Mouse (Mus musculus): ENCODE results near the gene Hdac9. TPM values are rescaled to one million over a fixed set of nuclear protein-coding genes. Genes with fewer than 3 reads are reported as not detected.

Hdac9 gene
- polyA plus RNA-seq, 1 experiment from 2014 or later, result 1.6 TPM

DNA sequence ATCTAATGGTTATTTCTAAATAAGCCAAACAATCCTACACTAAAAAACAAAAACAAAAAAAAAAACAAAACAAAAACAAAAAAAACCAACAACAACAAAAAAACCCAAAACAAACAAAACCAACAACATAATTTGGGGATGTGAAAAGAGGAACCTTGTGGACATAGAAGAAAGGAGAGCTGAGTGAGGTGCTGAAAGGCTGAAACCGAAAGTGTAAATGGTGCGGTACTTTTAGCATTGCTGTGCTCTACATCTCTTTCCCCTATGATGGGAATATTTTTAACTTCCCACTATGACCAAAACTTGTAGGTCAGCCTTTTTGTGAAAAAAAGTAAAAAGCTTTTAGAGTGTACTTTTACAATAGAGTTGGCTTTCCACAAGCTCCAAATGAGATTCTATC is 774.2 kb downstream of the Hdac9 start:
- Histone ChIP-seq H3K36me3 (ENCODE audit: control insufficient read depth, insufficient read depth) (no peaks in the 10 kb centered on the region), H3K27ac (ENCODE audit: low read length) (no peak overlapping the region), H3K9ac (ENCODE audit: low read depth, low read length) (no peak overlapping the region), H3K9me3 (replicated peaks; ENCODE audit: control insufficient read depth, low read length) (no peaks in the 10 kb centered on the region), H3K4me1 (ENCODE audit: control insufficient read depth, low read depth, low read length) (no peaks in the 10 kb centered on the region), H3K4me3 (ENCODE audit: low read depth, low read length) (no peak overlapping the region), H3K4me2 (ENCODE audit: low read depth, low read length) (no peak overlapping the region), H3K27me3 (ENCODE audit: control insufficient read depth, insufficient read depth, low read depth, low read length) (no peaks in the 10 kb centered on the region)
- WGBS (ENCODE audit: insufficient replicate concordance), result 60% methylated on average over 2 of the region's 2 CpGs
- ATAC-seq (ENCODE audit: low read depth), result no peak

DNA sequence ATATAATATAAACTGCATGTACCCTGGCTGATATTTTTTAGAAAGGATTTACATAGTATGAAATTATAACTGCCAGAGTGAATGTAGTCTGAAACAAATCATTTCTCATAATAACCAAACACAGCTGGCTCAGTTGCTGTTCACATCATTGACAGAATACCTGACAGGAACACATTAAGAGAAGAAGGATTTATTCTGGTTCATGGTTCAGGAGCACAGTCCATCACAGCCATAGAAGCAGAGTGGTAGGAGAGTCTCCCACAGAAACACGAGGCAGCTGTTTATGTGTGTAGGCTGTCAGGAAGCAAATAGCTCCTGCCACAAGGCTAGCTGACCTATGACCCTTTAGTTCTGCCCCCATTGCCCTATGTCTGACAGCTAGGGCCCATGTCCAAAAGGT is 803.6 kb downstream of the Hdac9 start:
- no peak overlapping the region for H3K4me3 ChIP-seq (ENCODE audit: low read depth, low read length)
- H3K4me2 ChIP-seq (ENCODE audit: low read depth, low read length), result no peak overlapping the region
- H3K27ac ChIP-seq (ENCODE audit: low read length), result no peak overlapping the region
- H3K27me3 ChIP-seq (ENCODE audit: control insufficient read depth, insufficient read depth, low read depth, low read length), result no peaks in the 10 kb centered on the region
- no peaks in the 10 kb centered on the region for H3K9me3 ChIP-seq (replicated peaks; ENCODE audit: control insufficient read depth, low read length)
- H3K9ac ChIP-seq (ENCODE audit: low read depth, low read length), result no peak overlapping the region
- WGBS (ENCODE audit: insufficient replicate concordance), result 28% methylated on average over 1 of the region's 1 CpGs
- no peak for ATAC-seq (ENCODE audit: low read depth)
- H3K36me3 ChIP-seq (ENCODE audit: control insufficient read depth, insufficient read depth), result no peaks in the 10 kb centered on the region
- H3K4me1 ChIP-seq (ENCODE audit: control insufficient read depth, low read depth, low read length), result no peaks in the 10 kb centered on the region

DNA sequence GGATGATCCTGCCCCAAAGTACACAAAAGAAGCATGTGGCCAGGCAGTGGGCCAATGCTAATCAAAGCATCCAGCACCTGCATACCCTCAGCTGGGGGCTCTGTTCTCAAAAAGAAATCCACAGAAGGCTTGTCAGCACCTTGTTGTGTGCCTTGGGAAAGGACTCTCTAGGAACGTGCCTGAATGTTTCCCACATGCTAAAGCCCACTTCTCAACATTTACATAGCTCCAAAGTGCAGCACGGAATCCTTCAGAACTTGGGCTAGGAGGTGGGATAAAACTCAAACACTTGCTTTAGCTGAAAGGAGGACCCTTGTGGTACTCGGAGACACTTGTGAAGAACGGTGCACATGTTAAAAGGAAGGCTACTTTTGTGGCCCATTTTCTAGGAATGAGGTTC is 823.9 kb downstream of the Hdac9 start:
- H3K4me1 ChIP-seq (ENCODE audit: control insufficient read depth, low read depth, low read length), result no peaks in the 10 kb centered on the region
- no peak overlapping the region for H3K27ac ChIP-seq (ENCODE audit: low read length)
- H3K4me3 ChIP-seq (ENCODE audit: low read depth, low read length), result no peak overlapping the region
- H3K9me3 ChIP-seq (replicated peaks; ENCODE audit: control insufficient read depth, low read length), result no peaks in the 10 kb centered on the region
- WGBS (ENCODE audit: insufficient replicate concordance), result 63% methylated on average over 4 of the region's 4 CpGs
- no peak overlapping the region for H3K4me2 ChIP-seq (ENCODE audit: low read depth, low read length)
- no peaks in the 10 kb centered on the region for H3K36me3 ChIP-seq (ENCODE audit: control insufficient read depth, insufficient read depth)
- H3K27me3 ChIP-seq (ENCODE audit: control insufficient read depth, insufficient read depth, low read depth, low read length), result no peaks in the 10 kb centered on the region
- no peak overlapping the region for H3K9ac ChIP-seq (ENCODE audit: low read depth, low read length)
- ATAC-seq (ENCODE audit: low read depth), result no peak

DNA sequence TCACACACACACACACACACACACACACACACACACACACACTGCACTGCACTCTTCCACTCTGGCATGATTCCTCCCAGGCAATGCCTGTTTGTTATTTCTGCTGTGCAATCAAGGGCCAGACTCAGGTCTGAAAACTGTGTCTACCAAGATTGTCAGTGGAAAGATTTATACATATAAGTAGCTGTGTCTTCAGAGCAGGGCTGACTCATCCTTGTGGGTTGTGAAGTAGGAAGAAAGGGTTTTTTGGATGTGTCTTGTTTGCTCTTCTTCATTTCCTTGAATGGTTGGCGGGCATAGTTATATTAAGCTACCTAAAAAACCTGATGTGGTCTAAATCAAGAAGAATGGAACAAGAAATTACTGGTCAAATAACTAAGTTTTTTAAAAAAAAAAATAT is 825.0 kb downstream of the Hdac9 start:
- no peaks in the 10 kb centered on the region for H3K36me3 ChIP-seq (ENCODE audit: control insufficient read depth, insufficient read depth)
- H3K27ac ChIP-seq (ENCODE audit: low read length), result no peak overlapping the region
- H3K4me2 ChIP-seq (ENCODE audit: low read depth, low read length), result no peak overlapping the region
- 44% methylated on average over 1 of the region's 1 CpGs for WGBS (ENCODE audit: insufficient replicate concordance)
- H3K9me3 ChIP-seq (replicated peaks; ENCODE audit: control insufficient read depth, low read length), result no peaks in the 10 kb centered on the region
- no peak for ATAC-seq (ENCODE audit: low read depth)
- H3K27me3 ChIP-seq (ENCODE audit: control insufficient read depth, insufficient read depth, low read depth, low read length), result no peaks in the 10 kb centered on the region
- no peak overlapping the region for H3K9ac ChIP-seq (ENCODE audit: low read depth, low read length)
- H3K4me1 ChIP-seq (ENCODE audit: control insufficient read depth, low read depth, low read length), result no peaks in the 10 kb centered on the region
- no peak overlapping the region for H3K4me3 ChIP-seq (ENCODE audit: low read depth, low read length)

DNA sequence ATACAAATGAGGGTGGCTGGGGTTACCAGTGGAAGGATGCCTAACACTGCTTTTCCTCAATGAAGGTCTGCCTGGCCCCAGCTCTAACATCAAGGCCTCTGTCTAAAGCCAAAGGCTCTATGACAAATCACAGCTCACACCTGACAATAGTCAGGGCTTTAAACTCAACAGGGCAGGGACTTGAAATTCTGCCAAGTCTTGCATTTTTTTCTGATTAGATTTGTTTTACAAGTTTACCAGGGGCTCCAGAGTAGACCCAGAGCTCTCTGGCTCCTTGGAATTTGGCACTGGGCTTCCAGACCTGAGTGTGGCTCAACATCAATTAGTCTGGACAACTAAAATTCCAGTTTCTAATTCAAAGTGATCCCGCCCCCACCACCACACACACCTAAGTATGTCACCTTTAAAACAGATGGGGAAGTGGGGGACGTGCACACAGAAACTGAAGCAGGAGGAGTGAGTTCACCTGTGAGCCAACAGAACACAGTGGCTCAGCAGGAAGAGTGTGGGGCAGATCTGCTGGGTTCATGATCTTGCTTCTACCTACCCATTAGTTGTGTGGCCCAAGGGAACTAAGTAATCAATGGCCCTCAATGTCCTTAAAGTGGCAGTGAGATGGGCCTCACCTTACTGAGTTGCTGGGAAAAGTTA is 829.5 kb downstream of the Hdac9 start:
- no peaks in the 10 kb centered on the region for H3K36me3 ChIP-seq (ENCODE audit: control insufficient read depth, insufficient read depth)
- H3K9ac ChIP-seq (ENCODE audit: low read depth, low read length), result no peak overlapping the region
- no peaks in the 10 kb centered on the region for H3K4me1 ChIP-seq (ENCODE audit: control insufficient read depth, low read depth, low read length)
- WGBS (ENCODE audit: insufficient replicate concordance), result 43% methylated on average over 2 of the region's 2 CpGs
- no peak overlapping the region for H3K4me3 ChIP-seq (ENCODE audit: low read depth, low read length)
- H3K27ac ChIP-seq (ENCODE audit: low read length), result no peak overlapping the region
- H3K9me3 ChIP-seq (replicated peaks; ENCODE audit: control insufficient read depth, low read length), result no peaks in the 10 kb centered on the region
- ATAC-seq (ENCODE audit: low read depth), result no peak
- no peaks in the 10 kb centered on the region for H3K27me3 ChIP-seq (ENCODE audit: control insufficient read depth, insufficient read depth, low read depth, low read length)
- H3K4me2 ChIP-seq (ENCODE audit: low read depth, low read length), result no peak overlapping the region

DNA sequence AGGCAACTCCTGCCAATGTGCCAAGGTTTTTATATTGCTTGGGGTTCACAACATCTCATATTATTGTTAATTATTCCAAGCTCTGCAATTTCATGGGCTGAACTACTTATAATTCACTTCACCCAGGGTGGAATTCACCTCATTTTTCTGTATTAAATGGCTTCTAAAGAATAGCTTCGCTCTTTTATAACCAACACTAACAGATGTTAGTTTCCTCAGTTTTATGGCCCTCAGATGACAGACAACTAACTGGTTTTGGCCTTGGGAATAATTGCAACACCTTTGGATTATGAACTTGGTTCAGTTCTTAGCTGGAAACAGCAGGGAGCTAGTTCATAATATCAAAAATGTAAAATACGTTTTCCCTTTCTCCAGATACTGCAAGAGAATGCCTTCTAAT is 839.9 kb downstream of the Hdac9 start:
- H3K27me3 ChIP-seq (ENCODE audit: control insufficient read depth, insufficient read depth, low read depth, low read length), result no peaks in the 10 kb centered on the region
- H3K4me1 ChIP-seq (ENCODE audit: control insufficient read depth, low read depth, low read length), result no peaks in the 10 kb centered on the region
- ATAC-seq (ENCODE audit: low read depth), result no peak
- H3K4me2 ChIP-seq (ENCODE audit: low read depth, low read length), result no peak overlapping the region
- H3K9me3 ChIP-seq (replicated peaks; ENCODE audit: control insufficient read depth, low read length), result no peaks in the 10 kb centered on the region
- no peak overlapping the region for H3K27ac ChIP-seq (ENCODE audit: low read length)
- 66% methylated on average over 2 of the region's 2 CpGs for WGBS (ENCODE audit: insufficient replicate concordance)
- no peak overlapping the region for H3K9ac ChIP-seq (ENCODE audit: low read depth, low read length)
- H3K36me3 ChIP-seq (ENCODE audit: control insufficient read depth, insufficient read depth), result no peaks in the 10 kb centered on the region
- no peak overlapping the region for H3K4me3 ChIP-seq (ENCODE audit: low read depth, low read length)

DNA sequence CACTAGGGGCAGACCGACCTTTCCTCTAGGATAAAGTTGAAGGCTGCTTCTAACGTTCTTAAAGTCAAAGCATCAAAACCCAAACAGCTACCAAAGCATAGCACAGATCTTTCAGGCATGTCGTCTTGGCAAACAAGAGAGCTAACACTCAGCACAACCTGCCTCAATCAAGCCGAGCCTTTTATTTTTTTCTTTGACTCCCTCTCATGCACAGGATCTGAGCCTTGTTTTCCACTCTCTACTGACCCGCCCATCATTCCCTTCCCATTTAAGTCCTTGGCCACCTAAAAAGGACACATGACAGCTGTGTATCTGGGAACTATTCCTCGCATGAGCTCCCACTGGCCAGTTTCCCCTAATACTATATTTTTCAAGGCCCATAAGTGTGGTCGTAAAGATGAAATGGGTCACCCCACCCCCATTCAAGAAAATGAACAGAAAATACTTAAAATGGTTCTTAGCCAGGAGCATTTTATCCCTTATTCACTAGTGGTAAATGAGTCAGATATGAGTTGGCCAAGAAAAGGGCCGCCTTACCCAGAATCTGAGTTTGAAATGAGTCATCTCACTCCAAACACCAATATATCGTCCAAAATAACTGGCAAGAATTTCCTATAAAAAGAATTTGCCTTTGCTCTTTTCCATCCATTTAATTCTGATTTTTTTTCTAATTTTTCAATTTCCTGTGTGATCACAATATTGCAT is 840.9 kb downstream of the Hdac9 start:
- H3K27me3 ChIP-seq (ENCODE audit: control insufficient read depth, insufficient read depth, low read depth, low read length), result no peaks in the 10 kb centered on the region
- no peak overlapping the region for H3K27ac ChIP-seq (ENCODE audit: low read length)
- H3K4me3 ChIP-seq (ENCODE audit: low read depth, low read length), result no peak overlapping the region
- no peaks in the 10 kb centered on the region for H3K4me1 ChIP-seq (ENCODE audit: control insufficient read depth, low read depth, low read length)
- ATAC-seq (ENCODE audit: low read depth), result no peak
- H3K9ac ChIP-seq (ENCODE audit: low read depth, low read length), result no peak overlapping the region
- WGBS (ENCODE audit: insufficient replicate concordance), result 66% methylated on average over 9 of the region's 9 CpGs
- no peaks in the 10 kb centered on the region for H3K9me3 ChIP-seq (replicated peaks; ENCODE audit: control insufficient read depth, low read length)
- H3K4me2 ChIP-seq (ENCODE audit: low read depth, low read length), result no peak overlapping the region
- H3K36me3 ChIP-seq (ENCODE audit: control insufficient read depth, insufficient read depth), result no peaks in the 10 kb centered on the region

DNA sequence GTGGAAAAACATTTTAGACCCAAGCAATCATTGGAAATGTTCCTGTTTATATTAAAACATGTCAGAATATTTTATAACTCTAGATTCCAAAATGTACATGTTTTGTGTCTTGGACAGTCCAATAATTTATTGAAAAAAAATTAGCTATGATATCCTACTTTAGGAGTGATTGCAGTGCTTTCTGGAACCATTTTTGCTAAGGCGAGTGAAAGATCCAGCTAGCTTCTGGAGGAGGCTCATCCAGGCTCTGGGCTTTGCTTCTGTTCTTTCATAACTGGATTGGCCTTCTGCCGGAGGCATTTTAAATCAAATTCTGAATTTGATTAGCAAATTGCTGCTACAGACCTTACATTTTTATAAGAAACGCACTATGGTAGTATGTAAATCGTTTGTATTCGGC is 864.4 kb downstream of the Hdac9 start:
- H3K4me1 ChIP-seq (ENCODE audit: control insufficient read depth, low read depth, low read length), result no peaks in the 10 kb centered on the region
- no peaks in the 10 kb centered on the region for H3K36me3 ChIP-seq (ENCODE audit: control insufficient read depth, insufficient read depth)
- no peak overlapping the region for H3K9ac ChIP-seq (ENCODE audit: low read depth, low read length)
- H3K27me3 ChIP-seq (ENCODE audit: control insufficient read depth, insufficient read depth, low read depth, low read length), result no peaks in the 10 kb centered on the region
- no peak overlapping the region for H3K4me3 ChIP-seq (ENCODE audit: low read depth, low read length)
- no peak for ATAC-seq (ENCODE audit: low read depth)
- no peak overlapping the region for H3K27ac ChIP-seq (ENCODE audit: low read length)
- H3K4me2 ChIP-seq (ENCODE audit: low read depth, low read length), result no peak overlapping the region
- 73% methylated on average over 5 of the region's 5 CpGs for WGBS (ENCODE audit: insufficient replicate concordance)
- no peaks in the 10 kb centered on the region for H3K9me3 ChIP-seq (replicated peaks; ENCODE audit: control insufficient read depth, low read length)

DNA sequence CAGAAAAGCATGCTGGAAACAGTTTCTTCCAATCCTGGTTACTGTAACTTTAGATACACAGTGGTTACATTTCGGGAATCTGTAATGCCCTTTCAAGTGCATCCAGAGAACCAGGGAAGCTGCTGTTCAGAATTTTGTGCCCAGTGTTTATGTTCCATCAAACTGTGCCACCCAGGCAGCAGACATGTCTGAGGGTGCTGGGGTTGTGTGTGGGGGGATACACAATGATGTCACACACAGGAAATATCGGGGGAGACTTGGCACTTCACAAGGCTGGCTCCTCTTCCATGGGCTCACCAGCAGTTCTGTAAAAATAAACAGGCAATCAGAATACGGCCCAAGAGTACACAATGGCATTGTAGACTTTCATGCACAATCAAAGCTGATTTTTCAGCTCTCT is 864.9 kb downstream of the Hdac9 start:
- no peak overlapping the region for H3K27ac ChIP-seq (ENCODE audit: low read length)
- no peaks in the 10 kb centered on the region for H3K4me1 ChIP-seq (ENCODE audit: control insufficient read depth, low read depth, low read length)
- ATAC-seq (ENCODE audit: low read depth), result no peak
- 42% methylated on average over 3 of the region's 3 CpGs for WGBS (ENCODE audit: insufficient replicate concordance)
- H3K9ac ChIP-seq (ENCODE audit: low read depth, low read length), result no peak overlapping the region
- H3K4me3 ChIP-seq (ENCODE audit: low read depth, low read length), result no peak overlapping the region
- no peaks in the 10 kb centered on the region for H3K27me3 ChIP-seq (ENCODE audit: control insufficient read depth, insufficient read depth, low read depth, low read length)
- no peaks in the 10 kb centered on the region for H3K36me3 ChIP-seq (ENCODE audit: control insufficient read depth, insufficient read depth)
- no peak overlapping the region for H3K4me2 ChIP-seq (ENCODE audit: low read depth, low read length)
- no peaks in the 10 kb centered on the region for H3K9me3 ChIP-seq (replicated peaks; ENCODE audit: control insufficient read depth, low read length)

Measured in liver, embryonic 16.5 days (tissue).